Mouse (Mus musculus) bone marrow, adult 2 months (tissue): ENCODE measurements at regions not wholly inside any gene's neighbourhood (a gene's known extent, or its start where the extent isn't known, plus 50 kb on each side); places are given as distances from the start of the nearest gene placed in this dataset.

ENCODE experiments used
- H3K27ac ChIP-seq: fragments of 200-500 bp; 2 replicates; pipeline ENCODE4 v1.5.1; 2012; ENCODE audit warnings: low read depth, mild to moderate bottlenecking, control low read depth, inconsistent platforms, low read length; ENCODE audit not compliant: control insufficient read depth, poor library complexity, insufficient read depth
- H3K4me1 ChIP-seq: fragments of 200-500 bp; 2 replicates; pipeline ENCODE4 v1.6.1; 2011; ENCODE audit warnings: low read length; ENCODE audit not compliant: control insufficient read depth, insufficient read depth
- H3K4me3 ChIP-seq: fragments of 200-500 bp; replicated peaks from 2 replicates; pipeline ENCODE3; 2011; ENCODE audit warnings: mild to moderate bottlenecking, low read depth, low read length, control low read depth; ENCODE audit not compliant: control insufficient read depth
- CTCF ChIP-seq: fragments of 200-500 bp; IDR thresholded peaks from 2 replicates; pipeline ENCODE4 v1.5.1; 2011; ENCODE audit warnings: low read length, control low read depth; ENCODE audit not compliant: control insufficient read depth, insufficient read depth
- POLR2A ChIP-seq: fragments of 200-500 bp; IDR thresholded peaks from 2 replicates; pipeline ENCODE4 v1.6.1; 2011; ENCODE audit warnings: low read depth, mild to moderate bottlenecking, control low read depth, low read length, borderline replicate concordance; ENCODE audit not compliant: control insufficient read depth
- WGBS: fragments of 180-500 bp; shearing (Covaris S2); methylation state at CpG from one replicate; pipeline ENCODE4 v1.1.7; 2018; 5-methylcytosine and 5-hydroxymethylcytosine counted together

GRCm38 (mm10) chr3:21356831-21357712, 719.4 kb upstream of the Tbl1xr1 start:
- WGBS: 76% methylated on average over 6 of the region's 6 CpGs
- no peak overlapping the region for H3K4me3 ChIP-seq
- no peaks in the 10 kb centered on the region for H3K4me1 ChIP-seq
- H3K27ac ChIP-seq: no peak overlapping the region
- no peak for TF ChIP-seq CTCF
- TF ChIP-seq POLR2A: no peak

GRCm38 (mm10) chr3:21358068-21358467, 718.4 kb upstream of the Tbl1xr1 start:
- no peaks in the 10 kb centered on the region for H3K4me1 ChIP-seq
- no peak overlapping the region for H3K4me3 ChIP-seq
- H3K27ac ChIP-seq: no peak overlapping the region
- TF ChIP-seq CTCF (no peak), POLR2A (no peak)
- WGBS: 77% methylated on average over 6 of the region's 6 CpGs

DNA sequence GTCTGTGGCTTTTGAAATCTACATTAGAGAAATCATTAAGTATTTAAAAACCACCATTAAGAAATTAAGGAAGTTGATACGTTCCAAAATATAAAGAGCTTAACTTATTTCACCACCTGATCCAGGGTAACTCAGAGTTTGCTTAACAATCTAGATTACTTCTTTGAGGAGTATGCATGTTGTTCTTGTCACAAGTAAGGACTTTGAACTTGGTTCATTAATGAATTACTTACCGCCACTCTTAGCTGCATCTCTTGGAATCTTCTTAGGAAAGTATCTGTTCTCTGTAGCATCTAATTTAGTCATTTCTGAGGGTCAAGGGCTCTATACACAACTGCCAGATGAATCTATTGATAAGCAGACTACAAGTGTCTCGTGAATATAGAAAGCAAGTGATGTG, 715.4 kb upstream of the Tbl1xr1 start:
- Histone ChIP-seq H3K4me1 (no peaks in the 10 kb centered on the region), H3K27ac (no peak overlapping the region), H3K4me3 (no peak overlapping the region)
- TF ChIP-seq CTCF: no peak
- TF ChIP-seq POLR2A: no peak
- WGBS: 72% methylated on average over 3 of the region's 3 CpGs

GRCm38 (mm10) chr3:21379816-21380215, 696.6 kb upstream of the Tbl1xr1 start:
- no peak overlapping the region for H3K27ac ChIP-seq
- H3K4me1 ChIP-seq: no peaks in the 10 kb centered on the region
- no peak for TF ChIP-seq POLR2A
- no peak overlapping the region for H3K4me3 ChIP-seq
- 88% methylated on average over 2 of the region's 2 CpGs for WGBS

DNA sequence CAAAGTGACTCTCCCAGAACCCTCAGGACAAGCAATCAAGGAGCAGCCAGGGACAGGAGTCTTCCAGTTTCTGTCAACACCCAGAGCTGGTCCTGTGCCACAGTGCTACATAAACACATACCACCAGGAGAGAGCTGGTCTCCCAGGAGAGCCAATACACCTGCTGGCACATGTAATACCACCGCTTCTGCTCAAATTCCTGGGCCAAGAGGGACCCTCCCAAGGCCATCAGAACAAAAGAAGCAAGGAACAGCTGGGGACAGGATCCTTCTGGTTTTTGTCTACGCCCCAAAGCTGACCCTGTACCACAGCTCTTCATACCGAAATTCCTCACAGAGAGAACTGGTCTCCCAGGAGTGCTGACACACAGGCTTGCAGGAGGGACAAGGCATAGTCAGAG, 695.4 kb upstream of the Tbl1xr1 start:
- TF ChIP-seq POLR2A (no peak), CTCF (no peak)
- H3K27ac ChIP-seq: no peak overlapping the region
- 73% methylated on average over 3 of the region's 3 CpGs for WGBS
- no peaks in the 10 kb centered on the region for H3K4me1 ChIP-seq
- no peak overlapping the region for H3K4me3 ChIP-seq

DNA sequence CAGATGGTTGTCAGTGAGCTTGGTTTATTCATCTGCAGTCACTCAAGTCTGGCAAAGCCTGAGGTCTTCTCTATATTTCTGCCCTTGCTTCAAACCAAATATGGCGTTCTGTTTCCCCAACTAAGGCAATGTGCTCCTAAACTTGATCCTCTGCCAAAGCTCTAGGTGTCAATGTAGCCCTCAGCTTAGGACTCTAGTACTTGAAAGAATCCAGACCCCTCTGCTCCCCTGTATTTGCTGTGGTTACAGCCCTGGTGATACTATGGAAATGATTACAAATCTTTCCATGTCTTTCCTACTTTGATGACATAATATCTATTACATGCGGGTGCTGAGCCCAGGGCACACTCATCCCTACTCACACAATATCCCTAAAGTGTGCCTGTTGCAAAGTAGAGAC, 672.9 kb upstream of the Tbl1xr1 start:
- Histone ChIP-seq H3K27ac (no peak overlapping the region), H3K4me3 (no peak overlapping the region), H3K4me1 (no peaks in the 10 kb centered on the region)
- 72% methylated on average over 2 of the region's 2 CpGs for WGBS
- TF ChIP-seq POLR2A (no peak), CTCF (no peak)

GRCm38 (mm10) chr3:21404058-21404457, 672.4 kb upstream of the Tbl1xr1 start:
- WGBS: 71% methylated on average over 3 of the region's 3 CpGs
- H3K4me3 ChIP-seq: no peak overlapping the region
- TF ChIP-seq CTCF: no peak
- TF ChIP-seq POLR2A: no peak

GRCm38 (mm10) chr3:21407077-21407476, 669.4 kb upstream of the Tbl1xr1 start:
- WGBS: 79% methylated on average over 5 of the region's 5 CpGs
- TF ChIP-seq POLR2A (no peak), CTCF (no peak)
- Histone ChIP-seq H3K4me3 (no peak overlapping the region), H3K4me1 (no peaks in the 10 kb centered on the region), H3K27ac (no peak overlapping the region)

More at GRCm38 (mm10) chr3:21404058-21404457, 672.4 kb upstream of the Tbl1xr1 start:
- Histone ChIP-seq H3K27ac (no peak overlapping the region), H3K4me1 (no peaks in the 10 kb centered on the region)

GRCm38 (mm10) chr3:21412010-21412409, 664.4 kb upstream of the Tbl1xr1 start:
- H3K4me3 ChIP-seq: no peak overlapping the region
- H3K27ac ChIP-seq: no peak overlapping the region
- H3K4me1 ChIP-seq: no peaks in the 10 kb centered on the region
- WGBS: 45% methylated on average over 2 of the region's 2 CpGs
- TF ChIP-seq CTCF (no peak), POLR2A (no peak)
